Comparison of ENCODE assay signal across 9 mouse cellular contexts in the genomic region with DNA sequence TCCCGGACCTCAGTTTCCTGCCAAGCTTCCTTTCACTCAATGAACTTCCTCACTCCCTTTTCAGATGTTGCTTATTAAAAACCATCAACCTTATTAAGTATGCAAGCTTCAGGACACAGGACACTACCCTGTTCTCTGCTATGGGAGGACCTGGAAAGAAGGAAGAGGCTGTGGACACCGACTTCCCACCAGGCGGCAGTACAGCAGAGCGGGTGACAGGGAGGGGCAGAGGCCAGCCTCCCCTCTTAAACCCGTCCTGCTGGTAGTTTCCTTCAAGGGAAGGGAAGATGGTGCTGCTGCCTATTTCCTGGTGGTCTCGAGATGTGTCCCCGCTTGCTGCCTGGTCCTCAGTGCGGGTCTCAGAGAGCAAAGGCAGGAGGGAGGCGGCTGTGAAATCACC.
DNase-seq lines count a peak whose midpoint lies in the region; ATAC-seq and TF ChIP-seq lines count a peak whose summit lies in the region.
"Had no signal": no experiment of that assay in that cellular context is flagged by ENCODE, and none has a peak within 500 bp of the region (broad histone marks: within the 10 kb centered on the region; RNA-seq: fewer than 3 reads in every experiment).

No protein-coding gene starts in this region.

- H3K36me3 ChIP-seq in heart, embryonic 11.5 days (ENCODE audit: control insufficient read depth, insufficient read depth, low read length) = peaks cover 16% of the 10 kb centered on the region
- H3K36me3 ChIP-seq in E14TG2a.4 (ENCODE audit: insufficient read depth, low read length) = peaks cover 49% of the 10 kb centered on the region
- peaks cover 5% of the 10 kb centered on the region; the same call in 1 of the 2 replicates for H3K36me3 ChIP-seq in heart, embryonic 16.5 days (ENCODE audit: control insufficient read depth, insufficient read depth)
- H3K36me3 ChIP-seq in limb, embryonic 11.5 days (ENCODE audit: control insufficient read depth, insufficient read depth, low read length) = peaks cover 5% of the 10 kb centered on the region; the same call in 1 of the 2 replicates

- ATAC-seq in heart, embryonic 11.5 days (replicated peaks; ENCODE audit: insufficient number of reproducible peaks, low FRiP score, low TSS enrichment) = no peak
- peak; percentile 90 for ATAC-seq in common myeloid progenitor, adult 5-6 weeks (replicated peaks; ENCODE audit: low read depth, poor library complexity, severe bottlenecking)
- 0 out of 2 replicates have a peak, but pooled peaks have one; percentile 47 for ATAC-seq in heart, embryonic 16.5 days (replicated peaks; ENCODE audit: extremely low read depth, insufficient read depth, low FRiP score)
- no peak for ATAC-seq in limb, embryonic 11.5 days (ENCODE audit: insufficient number of reproducible peaks, low FRiP score, low TSS enrichment, low read depth)

- peak; percentile 22; the same call in 1 of the 2 replicates for TF ChIP-seq CTCF in E14TG2a.4 (conservative IDR thresholded peaks at IDR 0.05; ENCODE audit: low read length)

- DNase-seq in heart, adult 11 months = peak; percentile 96
- DNase-seq in limb, embryonic 11.5 days (ENCODE audit: low spot score) = peak; percentile 62
- peak; percentile 50 for DNase-seq in retina, embryonic 14.5 days (ENCODE audit: low spot score)
- no peak for DNase-seq in T-cell, adult 2 months (ENCODE audit: low spot score)

- H3K4me1 ChIP-seq in heart, embryonic 11.5 days (ENCODE audit: control insufficient read depth, insufficient read depth, low read length) = 0 out of 2 replicates have a peak, but pooled peaks cover 3% of the 10 kb centered on the region
- H3K4me1 ChIP-seq in E14TG2a.4 (replicated peaks; ENCODE audit: low read depth, low read length) = peaks cover 30% of the 10 kb centered on the region
- peaks cover 16% of the 10 kb centered on the region for H3K4me1 ChIP-seq in heart, embryonic 16.5 days (ENCODE audit: control insufficient read depth, insufficient read depth, low read length)
- no peaks in the 10 kb centered on the region for H3K4me1 ChIP-seq in limb, embryonic 11.5 days (ENCODE audit: control insufficient read depth, insufficient read depth, low read length)
- H3K4me1 ChIP-seq: limb, embryonic 13.5 days had no signal

- H3K27me3 ChIP-seq in heart, embryonic 11.5 days (ENCODE audit: control insufficient read depth, insufficient read depth, low read length) = no peaks in the 10 kb centered on the region
- no peaks in the 10 kb centered on the region for H3K27me3 ChIP-seq in E14TG2a.4 (ENCODE audit: insufficient read depth, low read length)
- no peaks in the 10 kb centered on the region for H3K27me3 ChIP-seq in heart, embryonic 16.5 days (ENCODE audit: control insufficient read depth, insufficient read depth, low read length)
- H3K27me3 ChIP-seq in limb, embryonic 11.5 days (ENCODE audit: control insufficient read depth, insufficient read depth, low read length) = no peaks in the 10 kb centered on the region
- H3K27me3 ChIP-seq: limb, embryonic 13.5 days had no signal

- no peak overlapping the region for H3K9ac ChIP-seq in heart, embryonic 11.5 days (ENCODE audit: low read depth, low read length)
- no peak overlapping the region for H3K9ac ChIP-seq in heart, embryonic 16.5 days (ENCODE audit: low read length)
- no peak overlapping the region for H3K9ac ChIP-seq in limb, embryonic 11.5 days (ENCODE audit: low read length)
- H3K9ac ChIP-seq: limb, embryonic 13.5 days had no signal

- H3K4me3 ChIP-seq in heart, embryonic 11.5 days (ENCODE audit: low read depth, low read length) = no peak overlapping the region
- no peak overlapping the region for H3K4me3 ChIP-seq in E14TG2a.4 (replicated peaks; ENCODE audit: low read length)
- H3K4me3 ChIP-seq in heart, embryonic 16.5 days (ENCODE audit: low read length) = no peak overlapping the region
- H3K4me3 ChIP-seq in limb, embryonic 11.5 days (ENCODE audit: low read depth, low read length) = no peak overlapping the region
- H3K4me3 ChIP-seq: limb, embryonic 13.5 days had no signal

- no peak overlapping the region for H3K4me2 ChIP-seq in heart, embryonic 11.5 days
- H3K4me2 ChIP-seq in heart, embryonic 16.5 days (ENCODE audit: low read depth, low read length) = peak overlapping the region; percentile 27; the same call in 1 of the 2 replicates
- no peak overlapping the region for H3K4me2 ChIP-seq in limb, embryonic 11.5 days (ENCODE audit: low read depth, severe bottlenecking)
- H3K4me2 ChIP-seq: limb, embryonic 13.5 days had no signal

- H3K9me3 ChIP-seq in heart, embryonic 11.5 days (replicated peaks; ENCODE audit: control insufficient read depth, low read length) = no peaks in the 10 kb centered on the region
- no peaks in the 10 kb centered on the region for H3K9me3 ChIP-seq in E14TG2a.4 (ENCODE audit: low read length)
- H3K9me3 ChIP-seq in heart, embryonic 16.5 days (replicated peaks; ENCODE audit: control insufficient read depth, low read length) = no peaks in the 10 kb centered on the region
- H3K9me3 ChIP-seq in limb, embryonic 11.5 days (ENCODE audit: control insufficient read depth, low read length) = no peaks in the 10 kb centered on the region
- H3K9me3 ChIP-seq: limb, embryonic 13.5 days had no signal

- H3K27ac ChIP-seq in heart, embryonic 11.5 days (ENCODE audit: low read depth, low read length) = no peak overlapping the region
- H3K27ac ChIP-seq in heart, embryonic 16.5 days (ENCODE audit: low read length) = no peak overlapping the region
- H3K27ac ChIP-seq in limb, embryonic 11.5 days (replicated peaks; ENCODE audit: low read depth, low read length) = no peak overlapping the region
- H3K27ac ChIP-seq: limb, embryonic 13.5 days had no signal

- 41% methylated on average over 9 of the region's 9 CpGs for WGBS in heart, embryonic 11.5 days (ENCODE audit: insufficient replicate concordance)
- 39% methylated on average over 9 of the region's 9 CpGs for WGBS in heart, embryonic 16.5 days
- WGBS in limb, embryonic 11.5 days = 54% methylated on average over 9 of the region's 9 CpGs

Comparison
In these comparisons a context has a peak if more than half of its experiments do, and no peak if none do; other contexts are left out.
1. ATAC-seq: peak in common myeloid progenitor, adult 5-6 weeks (single experiment) and heart, embryonic 16.5 days (single experiment); none in heart, embryonic 11.5 days (single experiment) and limb, embryonic 11.5 days (single experiment).